Mouse (Mus musculus) CH12.LX (cell line): ENCODE results near the gene Fgfr2.

Experiments
- BHLHE40 ChIP-seq: IDR thresholded peaks from 2 replicates; pipeline ENCODE4 v1.6.1; 2011; ENCODE audit warnings: mild to moderate bottlenecking, low read depth, low read length, improper control_type of control experiment
- CHD2 ChIP-seq: IDR thresholded peaks from 2 replicates; pipeline ENCODE4 v1.6.1; 2011; ENCODE audit warnings: low read length, improper control_type of control experiment
- MAX ChIP-seq: IDR thresholded peaks from 2 replicates; pipeline ENCODE4 v1.6.1; 2011; ENCODE audit warnings: low read length, improper control_type of control experiment
- MXI1 ChIP-seq: IDR thresholded peaks from 2 replicates; pipeline ENCODE4 v1.6.1; 2011; ENCODE audit warnings: mild to moderate bottlenecking, low read depth, low read length, improper control_type of control experiment
- POLR2A ChIP-seq: IDR thresholded peaks from 2 replicates; pipeline ENCODE4 v1.6.1; 2011; ENCODE audit warnings: low read depth, mild to moderate bottlenecking, improper control_type of control experiment, low read length
- SMC3 ChIP-seq: IDR thresholded peaks from 2 replicates; pipeline ENCODE4 v1.6.1; 2011; ENCODE audit warnings: low read depth, low read length, improper control_type of control experiment
- TBP ChIP-seq: conservative IDR thresholded peaks from 2 replicates; pipeline ENCODE4 v1.6.1; 2011; ENCODE audit warnings: low read depth, low read length, improper control_type of control experiment
- ZKSCAN1 ChIP-seq: IDR thresholded peaks from 2 replicates; pipeline ENCODE4 v1.6.1; 2012; ENCODE audit warnings: low read depth, inconsistent platforms, low read length, improper control_type of control experiment, borderline replicate concordance

DNA sequence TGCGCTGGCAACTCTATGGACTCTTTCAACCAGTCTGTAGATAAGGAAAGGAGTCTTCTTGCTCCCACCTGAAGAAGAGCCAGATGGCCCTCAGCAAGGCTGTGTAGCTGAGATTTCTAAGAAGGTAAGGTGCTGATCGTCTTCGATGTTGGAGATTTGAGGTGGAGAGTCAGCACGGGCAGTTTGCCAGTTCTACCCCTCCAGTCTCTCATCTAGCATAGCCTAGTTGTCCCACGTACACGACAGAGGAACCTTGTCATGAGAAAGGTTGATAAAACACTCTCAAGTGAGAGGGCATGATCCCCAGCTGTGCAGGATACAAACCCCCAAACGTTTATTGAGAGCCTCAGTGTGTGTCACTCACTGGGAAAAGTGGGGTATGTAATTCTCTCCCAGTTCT is 2258.4 kb downstream of the Fgfr2 start:
- TF ChIP-seq BHLHE40 (no peak), SMC3 (no peak), MAX (no peak), TBP (no peak), MXI1 (no peak), POLR2A (no peak), ZKSCAN1 (no peak), CHD2 (no peak)
